Mouse (Mus musculus): ENCODE measurements around the gene Dnaic1.
"Not testable (repeated sequence)": the region's sequence is repeated elsewhere in the genome, so short reads cannot be mapped to it uniquely, and the experiment has no call there.

The Dnaic1 gene

GRCm38 (mm10) chr4:41663614-41664013, 94.0 kb downstream of the Dnaic1 start:
- DNase-seq (ENCODE audit: low spot score in 2 of 2), result no peak

GRCm38 (mm10) chr4:41664533-41664932, 95.0 kb downstream of the Dnaic1 start:
- no peak for DNase-seq (ENCODE audit: low spot score in 2 of 2)

- DNase-seq (ENCODE audit: low spot score in 2 of 2), result no peak
Measured at GRCm38 (mm10) chr4:41665009-41665675, 95.6 kb downstream of the Dnaic1 start.

GRCm38 (mm10) chr4:41666646-41667045, 97.1 kb downstream of the Dnaic1 start:
- no peak for DNase-seq (ENCODE audit: low spot score in 2 of 2)

- DNase-seq (ENCODE audit: low spot score in 2 of 2), result no peak
Measured at GRCm38 (mm10) chr4:41670836-41671235, 101.3 kb downstream of the Dnaic1 start.

GRCm38 (mm10) chr4:41671500-41671899, 101.9 kb downstream of the Dnaic1 start:
- no peak for DNase-seq (ENCODE audit: low spot score in 2 of 2)

GRCm38 (mm10) chr4:41671963-41672480, 102.4 kb downstream of the Dnaic1 start:
- no peak for DNase-seq (ENCODE audit: low spot score in 2 of 2)

- DNase-seq (ENCODE audit: low spot score in 2 of 2), result no peak
Measured at GRCm38 (mm10) chr4:41672522-41672963, 103.0 kb downstream of the Dnaic1 start.

- DNase-seq (ENCODE audit: low spot score in 2 of 2), result no peak
Measured at GRCm38 (mm10) chr4:41673186-41673585, 103.6 kb downstream of the Dnaic1 start.

GRCm38 (mm10) chr4:41676248-41677005, 106.9 kb downstream of the Dnaic1 start:
- DNase-seq (ENCODE audit: low spot score in 2 of 2), result no peak

GRCm38 (mm10) chr4:41677006-41677629, 107.5 kb downstream of the Dnaic1 start:
- DNase-seq (ENCODE audit: low spot score in 2 of 2), result no peak

- DNase-seq (ENCODE audit: low spot score in 2 of 2), result no peak
Measured at GRCm38 (mm10) chr4:41678863-41679262, 109.3 kb downstream of the Dnaic1 start.

GRCm38 (mm10) chr4:41679291-41679690, 109.7 kb downstream of the Dnaic1 start:
- no peak for DNase-seq (ENCODE audit: low spot score in 2 of 2)

GRCm38 (mm10) chr4:41681176-41681575, 111.6 kb downstream of the Dnaic1 start:
- no peak for DNase-seq (ENCODE audit: low spot score in 2 of 2)

- DNase-seq (ENCODE audit: low spot score in 2 of 2), result no peak
Measured at GRCm38 (mm10) chr4:41681947-41682346, 112.4 kb downstream of the Dnaic1 start.

GRCm38 (mm10) chr4:41682789-41683188, 113.2 kb downstream of the Dnaic1 start:
- DNase-seq (ENCODE audit: low spot score in 2 of 2), result no peak

- DNase-seq (ENCODE audit: low spot score in 2 of 2), result not testable (repeated sequence)
Measured at GRCm38 (mm10) chr4:41683303-41683702, 113.7 kb downstream of the Dnaic1 start.

- DNase-seq (ENCODE audit: low spot score in 2 of 2), result not testable (repeated sequence)
Measured at GRCm38 (mm10) chr4:41684131-41684930, 114.8 kb downstream of the Dnaic1 start.

GRCm38 (mm10) chr4:41684931-41685453, 115.4 kb downstream of the Dnaic1 start:
- not testable (repeated sequence) for DNase-seq (ENCODE audit: low spot score in 2 of 2)

- not testable (repeated sequence) for DNase-seq (ENCODE audit: low spot score in 2 of 2)
Measured at GRCm38 (mm10) chr4:41685882-41686492, 116.4 kb downstream of the Dnaic1 start.

Measured in frontal cortex, postnatal 25 days (tissue).